Mouse (Mus musculus) bone marrow, adult 2 months (tissue): ENCODE measurements around the gene Zdbf2.

Source experiments
- CTCF ChIP-seq: fragments of 200-500 bp; IDR thresholded peaks from 2 replicates; pipeline ENCODE4 v1.5.1; 2011; ENCODE audit warnings: low read length, control low read depth; ENCODE audit not compliant: control insufficient read depth, insufficient read depth
- POLR2A ChIP-seq: fragments of 200-500 bp; IDR thresholded peaks from 2 replicates; pipeline ENCODE4 v1.6.1; 2011; ENCODE audit warnings: low read depth, mild to moderate bottlenecking, control low read depth, low read length, borderline replicate concordance; ENCODE audit not compliant: control insufficient read depth

- TF ChIP-seq CTCF (no peak), POLR2A (no peak)
Measured at GRCm38 (mm10) chr1:63248360-63248851, 24.7 kb upstream of the Zdbf2 start.
